Mouse (Mus musculus) midbrain, postnatal 0 days (tissue): Measurements from ENCODE around the gene Clpp. TPM values are rescaled to one million over a fixed set of nuclear protein-coding genes. Genes with fewer than 3 reads are reported as not detected.

Source experiments
- ATAC-seq: fragments of 200-750 bp; cut with Nextera tagmentation; 2 replicates; pipeline ENCODE4 v1.8.0; 2017; ENCODE audit warnings: moderate number of reproducible peaks, mild to moderate bottlenecking, moderate TSS enrichment, moderate library complexity; ENCODE audit not compliant: low FRiP score
- DNase-seq: peaks from one replicate; pipeline ENCODE4 v3.0.0-alpha.2; 2015; ENCODE audit warnings: low spot score
- H3K27ac ChIP-seq: fragments of 300-500 bp; sonication (generic); 2 replicates; pipeline ENCODE4 v1.5.1; 2014; ENCODE audit warnings: low read depth, mild to moderate bottlenecking, low read length, mixed read lengths
- H3K27me3 ChIP-seq: fragments of 300-500 bp; sonication (generic); 2 replicates; pipeline ENCODE4 v1.6.1; 2014; ENCODE audit warnings: low read length, control low read depth, mixed read lengths; ENCODE audit not compliant: insufficient read depth
- H3K36me3 ChIP-seq: fragments of 300-500 bp; sonication (generic); 2 replicates; pipeline ENCODE4 v1.6.1; 2014; ENCODE audit warnings: low read length, control low read depth, mixed read lengths; ENCODE audit not compliant: insufficient read depth
- H3K4me1 ChIP-seq: fragments of 300-500 bp; sonication (generic); 2 replicates; pipeline ENCODE4 v1.6.1; 2014; ENCODE audit warnings: mild to moderate bottlenecking, control low read depth, antibody characterized with exemption, low read length, mixed read lengths; ENCODE audit not compliant: insufficient read depth
- H3K4me2 ChIP-seq: fragments of 300-500 bp; sonication (generic); 2 replicates; pipeline ENCODE4 v1.6.1; 2014; ENCODE audit warnings: low read depth, mild to moderate bottlenecking, low read length, mixed read lengths; ENCODE audit not compliant: poor library complexity, severe bottlenecking
- H3K4me3 ChIP-seq: fragments of 300-500 bp; sonication (generic); 2 replicates; pipeline ENCODE4 v1.5.1; 2014; ENCODE audit warnings: low read depth, mild to moderate bottlenecking, low read length, moderate library complexity
- H3K9ac ChIP-seq: fragments of 300-500 bp; sonication (generic); replicated peaks from 2 replicates; pipeline ENCODE4 v1.6.1; 2014; ENCODE audit warnings: mild to moderate bottlenecking, low read length, moderate library complexity, mixed read lengths; ENCODE audit not compliant: poor library complexity, severe bottlenecking
- H3K9me3 ChIP-seq: fragments of 300-500 bp; sonication (generic); 2 replicates; pipeline ENCODE4 v1.6.1; 2016; ENCODE audit warnings: low read length, control low read depth
- CTCF ChIP-seq: IDR thresholded peaks from 2 replicates; pipeline ENCODE4 v1.5.1; 2016; ENCODE audit warnings: antibody characterized with exemption, mild to moderate bottlenecking
- WGBS: fragments of 180-500 bp; shearing (Covaris S2); extraction: QIAGEN DNeasy Blood & Tissue Kit; methylation state at CpG from one replicate; pipeline ENCODE4 v1.1.7; 2014; 5-methylcytosine and 5-hydroxymethylcytosine counted together
- polyA plus RNA-seq: library from polyadenylated mRNA; unstranded; fragments of >200 nt; fragmentation: Nextera tagmentation; extraction: Ambion mirVana; gene quantifications from 2 replicates; pipeline ENCODE4 v1.2.1, GENCODE M21; 2015
- total RNA-seq: library from RNA; depleted of rRNA; stranded (reverse); fragments of >200 nt; gene quantifications from 2 replicates; pipeline ENCODE4 v1.2.3, GENCODE M21; 2014

The Clpp gene
- total and polyA plus RNA-seq, 2 experiments from 2014 or later = 139 to 158 TPM

- Histone ChIP-seq H3K4me1 (peaks cover 5% of the 10 kb centered on the region; the same call in 1 of the 2 replicates), H3K27ac (no peak overlapping the region), H3K9me3 (no peaks in the 10 kb centered on the region), H3K4me3 (peak overlapping the region; percentile 78), H3K36me3 (peaks cover 31% of the 10 kb centered on the region), H3K4me2 (peak overlapping the region; percentile 77), H3K27me3 (no peaks in the 10 kb centered on the region), H3K9ac (peak overlapping the region; percentile 81)
- WGBS = 72% methylated on average over 2 of the region's 2 CpGs
- DNase-seq (no peak), ATAC-seq (no peak)
- TF ChIP-seq CTCF = no peak
These were observed 861 bp downstream of the Clpp start for GRCm38 (mm10) chr17:56990966-56991365.

GRCm38 (mm10) chr17:56995046-56995445 lies 4.9 kb downstream of the Clpp start:
- Histone ChIP-seq H3K36me3 (peaks cover 47% of the 10 kb centered on the region), H3K9ac (no peak overlapping the region)
- no peak for DNase-seq

GRCm38 (mm10) chr17:56996506-56996905 lies 6.4 kb downstream of the Clpp start:
- 0 out of 2 replicates have a peak, but pooled peaks cover 4% of the 10 kb centered on the region for H3K4me1 ChIP-seq
- peak overlapping the region; percentile 52; the same call in 1 of the 2 replicates for H3K4me2 ChIP-seq
- no peaks in the 10 kb centered on the region for H3K9me3 ChIP-seq
- H3K27me3 ChIP-seq = no peaks in the 10 kb centered on the region
- WGBS = 76% methylated on average over 2 of the region's 2 CpGs
- no peak overlapping the region for H3K9ac ChIP-seq
- ATAC-seq (no peak), DNase-seq (no peak)
- no peak overlapping the region for H3K27ac ChIP-seq
- H3K4me3 ChIP-seq = no peak overlapping the region
- H3K36me3 ChIP-seq = peaks cover 48% of the 10 kb centered on the region
- TF ChIP-seq CTCF = no peak

More at GRCm38 (mm10) chr17:56995046-56995445, 4.9 kb downstream of the Clpp start:
- no peak overlapping the region for H3K27ac ChIP-seq
- H3K4me3 ChIP-seq = no peak overlapping the region
- no peaks in the 10 kb centered on the region for H3K27me3 ChIP-seq
- no peak overlapping the region for H3K4me2 ChIP-seq
- ATAC-seq = no peak
- H3K4me1 ChIP-seq = peaks cover 9% of the 10 kb centered on the region; the same call in 1 of the 2 replicates
- H3K9me3 ChIP-seq = no peaks in the 10 kb centered on the region
- 92% methylated on average over 8 of the region's 8 CpGs for WGBS
- no peak for TF ChIP-seq CTCF

GRCm38 (mm10) chr17:56997029-56997667 lies 7.0 kb downstream of the Clpp start, which contains the start of gene Alkbh7:
Gene Alkbh7 (plus strand): TSS chr17:56997339.
- H3K9ac ChIP-seq = peak within 1 kb of the TSS; percentile 65
- peak; percentile 97 for ATAC-seq
- TF ChIP-seq CTCF = peak; percentile 83
- H3K4me1 ChIP-seq = 0 out of 2 replicates have a peak, but pooled peaks cover 4% of the 10 kb centered on the region
- peak within 1 kb of the TSS; percentile 52 for H3K4me2 ChIP-seq
- H3K9me3 ChIP-seq = no peaks in the 10 kb centered on the region
- peak within 1 kb of the TSS; percentile 77 for H3K27ac ChIP-seq
- no peaks in the 10 kb centered on the region for H3K27me3 ChIP-seq
- H3K4me3 ChIP-seq = peak within 1 kb of the TSS; percentile 60
- peaks cover 49% of the 10 kb centered on the region for H3K36me3 ChIP-seq
- peak; percentile 98 for DNase-seq
- under 1% methylated on average over 38 of the region's 38 CpGs for WGBS

- Histone ChIP-seq H3K4me3 (no peak overlapping the region), H3K36me3 (peaks cover 44% of the 10 kb centered on the region), H3K27me3 (no peaks in the 10 kb centered on the region), H3K4me2 (no peak overlapping the region), H3K27ac (no peak overlapping the region), H3K4me1 (0 out of 2 replicates have a peak, but pooled peaks cover 4% of the 10 kb centered on the region), H3K9ac (no peak overlapping the region), H3K9me3 (no peaks in the 10 kb centered on the region)
- DNase-seq (no peak), ATAC-seq (no peak)
- 94% methylated on average over 9 of the region's 9 CpGs for WGBS
- TF ChIP-seq CTCF = no peak
These were observed 9.3 kb downstream of the Clpp start for GRCm38 (mm10) chr17:56999414-56999813.

- Histone ChIP-seq H3K4me2 (no peak within 1 kb of the TSS), H3K27me3 (no peaks in the 10 kb centered on the region), H3K9me3 (no peaks in the 10 kb centered on the region), H3K9ac (no peak within 1 kb of the TSS), H3K4me1 (0 out of 2 replicates have a peak, but pooled peaks cover 4% of the 10 kb centered on the region), H3K36me3 (peaks cover 45% of the 10 kb centered on the region), H3K27ac (no peak within 1 kb of the TSS), H3K4me3 (no peak within 1 kb of the TSS)
- DNase-seq = no peak
- 77% methylated on average over 8 of the region's 9 CpGs for WGBS
- no peak for ATAC-seq
- TF ChIP-seq CTCF = no peak
These were observed 10.0 kb downstream of the Clpp start, which contains the start of gene Pspn for GRCm38 (mm10) chr17:56999968-57000609. Gene Pspn (minus strand): TSS chr17:57000018.
